Mouse (Mus musculus) CH12.LX (cell line): ENCODE results near the gene Vmn1r174. TPM values are rescaled to one million over a fixed set of nuclear protein-coding genes. Genes with fewer than 3 reads are reported as not detected.
"Not testable (repeated sequence)": the region's sequence is repeated elsewhere in the genome, so short reads cannot be mapped to it uniquely, and the experiment has no call there.

Experiments used
- DNase-seq: peaks from one replicate; pipeline ENCODE4 v3.0.0-alpha.2; 2013; ENCODE audit errors: extremely low read depth
- H3K27ac ChIP-seq: 2 replicates; pipeline ENCODE4 v1.5.1; 2012; ENCODE audit warnings: low read depth, mild to moderate bottlenecking, control low read depth, moderate library complexity; ENCODE audit not compliant: insufficient read depth
- H3K27me3 ChIP-seq: replicated peaks from 2 replicates; pipeline ENCODE3; 2012; ENCODE audit warnings: inconsistent platforms
- H3K36me3 ChIP-seq, 2 experiments: replicated peaks in 1 of 2; 2 replicates each; pipeline versions ENCODE3 to v1.6.1; 2012; ENCODE audit warnings: inconsistent platforms in 1 of 2, low read length in 1 of 2, mild to moderate bottlenecking in 1 of 2, mixed read lengths in 1 of 2, moderate library complexity in 1 of 2; ENCODE audit not compliant: control insufficient read depth in 1 of 2, insufficient read depth in 1 of 2
- H3K4me1 ChIP-seq, 2 experiments: 2 replicates each; pipeline ENCODE4 v1.6.1; 2012; ENCODE audit warnings: inconsistent platforms in 1 of 2, moderate library complexity in 1 of 2; ENCODE audit not compliant: insufficient read depth in 2 of 2, control insufficient read depth in 1 of 2
- H3K4me2 ChIP-seq: 2 replicates; pipeline ENCODE4 v1.6.1; 2012; ENCODE audit warnings: low read depth, mild to moderate bottlenecking, control low read depth; ENCODE audit not compliant: poor library complexity, insufficient read depth, severe bottlenecking
- H3K4me3 ChIP-seq, 3 experiments: fragments of 150-350 bp in 1 of 3; sonication (generic) in 1 of 3; replicated peaks in 1 of 3; 2 replicates each; pipeline versions ENCODE3 to v1.5.1; 2011 to 2012; ENCODE audit warnings: low read depth in 2 of 3, low read length in 2 of 3, mild to moderate bottlenecking in 2 of 3, moderate library complexity in 2 of 3, control low read depth in 1 of 3, improper control_type of control experiment in 1 of 3, inconsistent platforms in 1 of 3, mixed read lengths in 1 of 3; ENCODE audit not compliant: poor library complexity in 1 of 3
- H3K79me2 ChIP-seq: replicated peaks from 2 replicates; pipeline ENCODE4 v1.6.1; 2012; ENCODE audit warnings: mild to moderate bottlenecking, moderate library complexity; ENCODE audit not compliant: control insufficient read depth, poor library complexity, insufficient read depth, severe bottlenecking; ENCODE audit errors: extremely low read depth
- H3K9ac ChIP-seq: 2 replicates; pipeline ENCODE4 v1.6.1; 2012; ENCODE audit warnings: low read depth, mild to moderate bottlenecking, control low read depth, moderate library complexity; ENCODE audit not compliant: insufficient read depth
- H3K9me3 ChIP-seq: replicated peaks from 2 replicates; pipeline ENCODE3; 2012; ENCODE audit warnings: low read length, inconsistent platforms, mixed read lengths
- MXI1 ChIP-seq: IDR thresholded peaks from 2 replicates; pipeline ENCODE4 v1.6.1; 2011; ENCODE audit warnings: mild to moderate bottlenecking, low read depth, low read length, improper control_type of control experiment
- PAX5 ChIP-seq: IDR thresholded peaks from 2 replicates; pipeline ENCODE4 v1.6.1; 2012; ENCODE audit warnings: low read length, inconsistent platforms, mixed read lengths
- POLR2AphosphoS2 ChIP-seq: IDR thresholded peaks from 2 replicates; pipeline ENCODE4 v1.6.1; 2011; ENCODE audit warnings: low read depth, low read length, improper control_type of control experiment
- SMC3 ChIP-seq: IDR thresholded peaks from 2 replicates; pipeline ENCODE4 v1.6.1; 2011; ENCODE audit warnings: low read depth, low read length, improper control_type of control experiment
- dilution Hi-C: fragments of 300-500 bp; cut with MboI; formaldehyde crosslinking; loops from 2 replicates; pipeline ENCODE4 v1.14.3; 2020; ENCODE audit warnings: low sequenced_read_pairs; ENCODE audit not compliant: extremely low pct_unique_long_range_greater_than_20kb, extremely low pct_ligation_motif_present
- in situ Hi-C: fragments of 300-500 bp; cut with MboI; formaldehyde crosslinking; loops from 3 replicates; pipeline ENCODE4 v1.14.3; 2019; ENCODE audit warnings: low sequenced_read_pairs, low pct_ligation_motif_present, low pct_unique_long_range_greater_than_20kb, mixed read lengths
- polyA plus RNA-seq: library from polyadenylated mRNA; unstranded; fragments of >175 nt; gene quantifications from 2 replicates; pipeline ENCODE4 v1.2.1, GENCODE M21; 2012; ENCODE audit warnings: low read depth; ENCODE audit not compliant: insufficient read length
- total RNA-seq, 2 experiments: library from RNA; depleted of rRNA; stranded (reverse); fragments of 300-350 nt in 1 of 2; fragments of >200 nt in 1 of 2; gene quantifications; 2 replicates each; pipeline ENCODE4 v1.2.3; 2012 to 2014

Gene Vmn1r174
- total RNA-seq (2012; rRNA removed) (not detected in 2 replicates), total RNA-seq (2014; rRNA removed) (not detected in 2 replicates), polyA plus RNA-seq (not detected in 2 replicates)

- DNase-seq, H3K9me3 ChIP-seq, H3K27ac ChIP-seq, dilution Hi-C loops, H3K36me3 ChIP-seq, H3K4me3 ChIP-seq, H3K4me2 ChIP-seq, H3K79me2 ChIP-seq, in situ Hi-C loops, H3K4me1 ChIP-seq, H3K9ac ChIP-seq, H3K27me3 ChIP-seq: not testable (repeated sequence)
Observed at GRCm38 (mm10) chr7:23751970-23752369, at the start of gene Vmn1r174. Gene Vmn1r174, plus strand, starts transcription at chr7:23752270.

- dilution Hi-C loops = no loop called here
- H3K27ac ChIP-seq = no peak overlapping the region
- H3K27me3 ChIP-seq = no peaks in the 10 kb centered on the region
- no peaks in the 10 kb centered on the region for H3K4me1 ChIP-seq
- H3K9me3 ChIP-seq = peaks cover 14% of the 10 kb centered on the region
- no peak overlapping the region for H3K9ac ChIP-seq
- H3K79me2 ChIP-seq = no peaks in the 10 kb centered on the region
- no peak for DNase-seq
- no peak overlapping the region for H3K4me2 ChIP-seq
- no peak overlapping the region for H3K4me3 ChIP-seq
- no peaks in the 10 kb centered on the region for H3K36me3 ChIP-seq
- TF ChIP-seq SMC3 = no peak
- TF ChIP-seq PAX5 = no peak
- no peak for TF ChIP-seq POLR2AphosphoS2
- no peak for TF ChIP-seq MXI1
- in situ Hi-C loops = no loop called here
Observed at GRCm38 (mm10) chr7:23784526-23784925, 32.5 kb downstream of the Vmn1r174 start.

GRCm38 (mm10) chr7:23810543-23810942, 58.5 kb downstream of the Vmn1r174 start, which contains the start of gene Vmn1r175:
Gene Vmn1r175, minus strand, starts transcription at chr7:23810643.
- H3K4me2 ChIP-seq, H3K9ac ChIP-seq, dilution Hi-C loops, H3K4me3 ChIP-seq, in situ Hi-C loops, H3K9me3 ChIP-seq, H3K36me3 ChIP-seq, H3K79me2 ChIP-seq, DNase-seq, H3K4me1 ChIP-seq, H3K27ac ChIP-seq, H3K27me3 ChIP-seq: not testable (repeated sequence)

Other genes with a start within 250 kb of the Vmn1r174 start
- not detected in 2 replicates for gene Vmn1r167, start 245.1 kb upstream of the Vmn1r174 start, total RNA-seq (2012; rRNA removed)
- not detected in 2 replicates for gene Vmn1r167, start 245.1 kb upstream of the Vmn1r174 start, total RNA-seq (2014; rRNA removed)
- gene Vmn1r167, start 245.1 kb upstream of the Vmn1r174 start, polyA plus RNA-seq = not detected in 2 replicates
- gene Vmn1r168, start 212.5 kb upstream of the Vmn1r174 start, total RNA-seq (2012; rRNA removed) = not detected in 2 replicates
- not detected in 2 replicates for gene Vmn1r168, start 212.5 kb upstream of the Vmn1r174 start, total RNA-seq (2014; rRNA removed)
- gene Vmn1r168, start 212.5 kb upstream of the Vmn1r174 start, polyA plus RNA-seq = not detected in 2 replicates
- gene Vmn1r169, start 176.7 kb upstream of the Vmn1r174 start, total RNA-seq (2012; rRNA removed) = not detected in 2 replicates
- not detected in 2 replicates for gene Vmn1r169, start 176.7 kb upstream of the Vmn1r174 start, total RNA-seq (2014; rRNA removed)
- gene Vmn1r169, start 176.7 kb upstream of the Vmn1r174 start, polyA plus RNA-seq = not detected in 2 replicates
- not detected in 2 replicates for gene Vmn1r170, start 146.1 kb upstream of the Vmn1r174 start, total RNA-seq (2012; rRNA removed)
- gene Vmn1r170, start 146.1 kb upstream of the Vmn1r174 start, total RNA-seq (2014; rRNA removed) = not detected in 2 replicates
- not detected in 2 replicates for gene Vmn1r170, start 146.1 kb upstream of the Vmn1r174 start, polyA plus RNA-seq
- gene Vmn1r171, start 121.5 kb upstream of the Vmn1r174 start, total RNA-seq (2012; rRNA removed) = not detected in 2 replicates
- gene Vmn1r171, start 121.5 kb upstream of the Vmn1r174 start, total RNA-seq (2014; rRNA removed) = not detected in 2 replicates
- not detected in 2 replicates for gene Vmn1r171, start 121.5 kb upstream of the Vmn1r174 start, polyA plus RNA-seq
- gene Vmn1r172, start 94.0 kb upstream of the Vmn1r174 start, total RNA-seq (2012; rRNA removed) = not detected in 2 replicates
- not detected in 2 replicates for gene Vmn1r172, start 94.0 kb upstream of the Vmn1r174 start, total RNA-seq (2014; rRNA removed)
- gene Vmn1r172, start 94.0 kb upstream of the Vmn1r174 start, polyA plus RNA-seq = not detected in 2 replicates
- gene Vmn1r173, start 51.6 kb upstream of the Vmn1r174 start, total RNA-seq (2012; rRNA removed) = not detected in 2 replicates
- gene Vmn1r173, start 51.6 kb upstream of the Vmn1r174 start, total RNA-seq (2014; rRNA removed) = not detected in 2 replicates
- gene Vmn1r173, start 51.6 kb upstream of the Vmn1r174 start, polyA plus RNA-seq = not detected in 2 replicates
- not detected in 2 replicates for gene Vmn1r175, start 58.4 kb downstream of the Vmn1r174 start, total RNA-seq (2012; rRNA removed)
- not detected in 2 replicates for gene Vmn1r175, start 58.4 kb downstream of the Vmn1r174 start, total RNA-seq (2014; rRNA removed)
- gene Vmn1r175, start 58.4 kb downstream of the Vmn1r174 start, polyA plus RNA-seq = not detected in 2 replicates
- gene Vmn1r176, start 85.1 kb downstream of the Vmn1r174 start, total RNA-seq (2012; rRNA removed) = not detected in 2 replicates
- not detected in 2 replicates for gene Vmn1r176, start 85.1 kb downstream of the Vmn1r174 start, total RNA-seq (2014; rRNA removed)
- gene Vmn1r176, start 85.1 kb downstream of the Vmn1r174 start, polyA plus RNA-seq = not detected in 2 replicates
- not detected in 2 replicates for gene Vmn1r177, start 114.2 kb downstream of the Vmn1r174 start, total RNA-seq (2012; rRNA removed)
- not detected in 2 replicates for gene Vmn1r177, start 114.2 kb downstream of the Vmn1r174 start, total RNA-seq (2014; rRNA removed)
- not detected in 2 replicates for gene Vmn1r177, start 114.2 kb downstream of the Vmn1r174 start, polyA plus RNA-seq
- not detected in 2 replicates for gene Vmn1r178, start 139.7 kb downstream of the Vmn1r174 start, total RNA-seq (2012; rRNA removed)
- gene Vmn1r178, start 139.7 kb downstream of the Vmn1r174 start, total RNA-seq (2014; rRNA removed) = not detected in 2 replicates
- not detected in 2 replicates for gene Vmn1r178, start 139.7 kb downstream of the Vmn1r174 start, polyA plus RNA-seq
- not detected in 2 replicates for gene Vmn1r179, start 174.7 kb downstream of the Vmn1r174 start, total RNA-seq (2012; rRNA removed)
- not detected in 2 replicates for gene Vmn1r179, start 174.7 kb downstream of the Vmn1r174 start, total RNA-seq (2014; rRNA removed)
- gene Vmn1r179, start 174.7 kb downstream of the Vmn1r174 start, polyA plus RNA-seq = not detected in 2 replicates
- gene Vmn1r180, start 198.4 kb downstream of the Vmn1r174 start, total RNA-seq (2012; rRNA removed) = not detected in 2 replicates
- gene Vmn1r180, start 198.4 kb downstream of the Vmn1r174 start, total RNA-seq (2014; rRNA removed) = not detected in 2 replicates
- not detected in 2 replicates for gene Vmn1r180, start 198.4 kb downstream of the Vmn1r174 start, polyA plus RNA-seq
- gene Vmn1r181, start 222.3 kb downstream of the Vmn1r174 start, total RNA-seq (2012; rRNA removed) = not detected in 2 replicates
- gene Vmn1r181, start 222.3 kb downstream of the Vmn1r174 start, total RNA-seq (2014; rRNA removed) = not detected in 2 replicates
- gene Vmn1r181, start 222.3 kb downstream of the Vmn1r174 start, polyA plus RNA-seq = not detected in 2 replicates
- gene V1rd19, start 249.4 kb downstream of the Vmn1r174 start, total RNA-seq (2012; rRNA removed) = not detected in 2 replicates
- gene V1rd19, start 249.4 kb downstream of the Vmn1r174 start, total RNA-seq (2014; rRNA removed) = not detected in 2 replicates
- gene V1rd19, start 249.4 kb downstream of the Vmn1r174 start, polyA plus RNA-seq = not detected in 2 replicates